Mouse (Mus musculus) common myeloid progenitor, adult 5-6 weeks (primary cell): Measurements from ENCODE around the gene Sf1. TPM values are rescaled to one million over a fixed set of nuclear protein-coding genes. Genes with fewer than 3 reads are reported as not detected.

Source experiments
- ATAC-seq: replicated peaks from 2 replicates; pipeline ENCODE4 v1.8.0; 2016; ENCODE audit warnings: low read depth, mild to moderate bottlenecking, moderate TSS enrichment, inconsistent platforms; ENCODE audit not compliant: poor library complexity, severe bottlenecking
- total RNA-seq: library from RNA; stranded (forward); fragments of 200-1000, 187-1606 nt; gene quantifications from 2 replicates; pipeline ENCODE4 v1.2.3, GENCODE M21; 2017

Sf1 gene
- total RNA-seq, 1 experiment from 2014 or later = 221 TPM

DNA sequence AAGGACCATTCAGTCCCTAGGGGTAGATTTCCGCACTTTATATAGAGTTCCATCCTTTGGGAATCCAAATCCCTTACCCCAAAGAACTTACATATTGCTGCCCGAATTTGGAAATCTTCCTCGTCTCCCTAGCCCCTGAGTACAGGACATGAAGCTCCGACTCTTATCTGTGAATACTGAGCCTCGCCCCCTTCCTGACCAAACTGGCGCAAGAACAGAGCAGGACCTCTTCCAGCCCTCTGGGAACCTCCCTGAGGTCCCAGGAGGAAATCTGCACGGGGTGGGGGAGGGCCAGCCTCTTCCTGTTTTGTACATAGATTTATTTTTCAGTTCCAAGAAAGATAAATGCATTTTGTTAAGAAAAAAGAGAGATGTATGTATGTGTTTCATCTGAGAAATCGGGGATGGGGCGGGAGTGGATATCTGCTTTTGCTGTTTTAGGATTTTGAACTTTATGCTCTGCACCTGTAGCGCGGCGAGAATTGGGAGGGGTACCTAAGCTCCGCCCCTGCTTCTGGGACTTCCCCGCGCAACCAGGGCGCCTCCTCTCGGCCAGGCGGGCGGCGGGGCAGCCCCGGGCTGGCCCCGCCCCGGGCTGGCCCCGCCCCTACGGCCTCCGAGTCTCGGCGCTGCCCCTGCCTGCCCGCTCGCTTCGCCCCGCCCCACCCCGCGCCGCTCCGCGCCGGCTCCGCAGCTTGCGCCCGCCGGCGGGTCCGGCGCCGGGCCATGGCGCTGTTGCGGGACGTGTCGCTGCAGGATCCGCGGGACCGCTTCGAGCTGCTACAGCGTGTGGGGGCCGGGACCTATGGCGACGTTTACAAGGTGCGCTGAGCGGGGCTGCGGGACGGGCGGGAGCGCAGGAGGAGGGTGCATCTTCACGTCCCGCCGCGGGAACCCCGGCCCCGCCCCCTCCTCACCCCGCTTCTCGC, 22.7 kb upstream of the Sf1 start, which contains the start of gene Map4k2:
Map4k2 (plus strand) TSS at position 612 of the 929 bp plus-strand sequence.
- ATAC-seq = peak; percentile 67

GRCm38 (mm10) chr19:6341453-6342077, 21.9 kb upstream of the Sf1 start:
- ATAC-seq = no peak

DNA sequence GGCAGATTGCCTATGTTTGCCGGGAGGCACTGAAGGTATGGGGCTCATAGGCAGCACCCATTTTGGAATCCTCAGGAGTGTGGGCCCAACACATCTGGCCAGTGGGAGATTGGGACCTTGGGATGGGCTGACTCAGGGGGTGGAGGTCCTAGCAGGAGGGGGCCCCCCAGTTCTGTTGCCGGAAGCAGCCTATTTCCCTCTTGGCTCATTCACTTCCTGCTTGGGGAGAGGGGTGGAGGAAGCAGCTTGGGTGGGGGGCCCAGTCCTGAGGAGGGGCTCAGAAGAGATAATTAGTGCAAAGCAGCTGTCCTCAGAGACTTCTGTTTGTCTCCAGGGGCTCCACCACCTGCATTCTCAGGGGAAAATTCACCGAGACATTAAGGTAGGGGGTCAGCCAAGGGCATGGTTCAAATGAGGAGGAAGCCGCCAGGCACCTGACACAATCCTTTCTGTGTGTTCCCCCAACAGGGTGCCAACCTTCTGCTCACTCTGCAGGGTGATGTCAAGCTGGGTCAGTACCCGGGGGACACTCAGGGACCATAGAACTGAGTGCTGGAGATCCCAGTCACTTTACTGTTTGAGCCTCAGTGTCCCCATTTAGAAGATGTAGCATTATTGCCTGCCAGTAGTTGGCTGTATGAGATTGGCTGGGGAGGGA, 21.1 kb upstream of the Sf1 start:
- ATAC-seq = no peak

- no peak for ATAC-seq
Observed at GRCm38 (mm10) chr19:6343066-6343925, 20.2 kb upstream of the Sf1 start.

- no peak for ATAC-seq
Observed at GRCm38 (mm10) chr19:6343996-6344395, 19.5 kb upstream of the Sf1 start.

DNA sequence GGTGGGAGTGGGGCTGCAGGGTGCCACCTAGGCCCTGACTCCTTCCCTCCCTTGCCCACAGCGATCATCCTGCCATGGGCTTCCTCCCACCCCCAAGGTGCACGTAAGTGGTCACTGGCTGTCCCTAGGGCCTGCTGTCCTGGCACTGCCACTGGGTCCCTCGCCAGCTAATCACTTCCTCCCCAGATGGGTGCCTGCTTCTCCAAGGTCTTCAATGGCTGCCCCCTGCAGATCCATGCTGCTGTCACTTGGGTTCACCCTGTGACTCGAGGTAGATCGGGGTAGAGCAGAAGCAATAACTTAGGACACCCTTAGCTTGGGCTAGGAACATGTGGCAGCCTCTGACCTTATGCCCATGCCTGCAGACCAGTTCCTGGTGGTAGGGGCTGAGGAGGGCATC, 17.5 kb upstream of the Sf1 start:
- ATAC-seq = no peak

DNA sequence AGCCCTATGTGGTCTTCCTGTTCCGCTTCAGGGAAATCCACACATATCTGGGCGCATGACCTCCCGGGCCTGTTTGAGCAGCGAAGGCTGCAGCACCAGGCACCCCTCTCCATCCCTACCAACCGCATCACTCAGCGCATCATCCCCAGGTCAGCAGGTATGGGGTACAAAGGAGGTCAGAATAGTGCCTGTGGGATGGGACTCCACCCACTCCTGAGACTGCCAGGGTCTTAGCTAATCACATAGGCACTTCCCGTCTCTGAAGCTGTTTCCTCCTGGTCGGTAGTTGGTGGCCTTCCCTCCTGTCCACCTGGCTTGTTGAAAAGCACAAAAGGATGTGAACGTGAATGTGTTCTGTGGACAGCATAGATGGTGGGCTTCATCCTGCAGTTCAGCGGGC, 16.8 kb upstream of the Sf1 start:
- no peak for ATAC-seq

GRCm38 (mm10) chr19:6347615-6348014, 15.9 kb upstream of the Sf1 start:
- ATAC-seq = no peak

DNA sequence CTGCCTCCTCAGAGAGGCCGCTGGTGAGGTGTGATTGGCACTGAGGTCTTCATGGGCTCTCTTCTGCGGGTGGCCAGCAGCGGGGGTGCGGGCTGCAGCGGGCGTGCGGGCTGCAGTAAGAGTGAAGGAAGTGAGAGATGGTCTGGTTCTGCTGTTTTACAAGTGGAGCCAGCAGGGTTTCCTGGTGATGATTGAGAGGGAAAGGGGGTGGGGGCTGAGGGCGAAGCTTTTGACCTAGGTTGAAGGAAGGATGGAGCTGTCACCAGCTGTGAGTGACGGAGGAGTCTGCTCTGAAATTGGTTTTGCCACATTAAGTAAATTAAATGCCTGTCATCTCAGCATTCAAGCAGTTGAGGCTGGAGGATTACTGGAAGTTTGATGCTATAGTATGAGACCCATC, 14.8 kb upstream of the Sf1 start:
- ATAC-seq = 0 out of 2 replicates have a peak, but pooled peaks have one; percentile 17

DNA sequence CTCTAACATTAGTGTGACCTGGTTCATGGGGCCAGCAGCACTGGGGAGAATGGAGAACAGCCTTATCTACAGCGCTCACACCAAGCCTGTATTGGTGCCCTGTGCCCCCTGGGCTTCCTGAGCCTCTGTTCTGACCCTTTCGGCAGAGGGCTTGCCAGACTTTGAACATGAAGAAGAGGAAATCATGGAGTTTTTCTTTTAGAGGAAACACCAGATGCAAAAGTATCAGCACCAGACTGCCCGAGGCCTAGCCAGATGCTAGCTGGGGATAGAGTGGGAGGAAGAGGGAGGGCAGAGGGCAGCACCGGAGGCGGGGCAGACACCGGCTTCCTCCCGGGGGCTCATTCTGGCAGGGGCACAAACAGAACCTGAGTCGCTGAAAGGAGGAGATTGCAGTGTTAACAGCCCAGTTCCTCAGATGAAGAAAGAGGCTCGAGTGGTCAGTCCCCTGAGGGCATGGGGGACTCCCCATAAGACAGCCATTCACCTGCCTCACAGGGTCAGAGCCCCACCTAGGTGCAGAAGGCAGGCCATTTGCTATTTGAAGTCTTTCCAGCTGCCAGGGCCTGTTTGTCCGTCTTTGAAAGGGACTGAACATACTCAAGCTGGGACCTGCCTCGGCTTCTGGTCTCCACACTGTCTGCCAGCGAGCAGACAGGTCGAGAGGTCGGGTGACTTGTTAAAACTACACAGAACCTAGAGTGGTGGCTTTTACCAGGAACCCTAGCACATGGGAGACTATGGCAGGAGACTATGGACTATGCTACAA, 14.1 kb upstream of the Sf1 start:
- ATAC-seq = peak; percentile 74

DNA sequence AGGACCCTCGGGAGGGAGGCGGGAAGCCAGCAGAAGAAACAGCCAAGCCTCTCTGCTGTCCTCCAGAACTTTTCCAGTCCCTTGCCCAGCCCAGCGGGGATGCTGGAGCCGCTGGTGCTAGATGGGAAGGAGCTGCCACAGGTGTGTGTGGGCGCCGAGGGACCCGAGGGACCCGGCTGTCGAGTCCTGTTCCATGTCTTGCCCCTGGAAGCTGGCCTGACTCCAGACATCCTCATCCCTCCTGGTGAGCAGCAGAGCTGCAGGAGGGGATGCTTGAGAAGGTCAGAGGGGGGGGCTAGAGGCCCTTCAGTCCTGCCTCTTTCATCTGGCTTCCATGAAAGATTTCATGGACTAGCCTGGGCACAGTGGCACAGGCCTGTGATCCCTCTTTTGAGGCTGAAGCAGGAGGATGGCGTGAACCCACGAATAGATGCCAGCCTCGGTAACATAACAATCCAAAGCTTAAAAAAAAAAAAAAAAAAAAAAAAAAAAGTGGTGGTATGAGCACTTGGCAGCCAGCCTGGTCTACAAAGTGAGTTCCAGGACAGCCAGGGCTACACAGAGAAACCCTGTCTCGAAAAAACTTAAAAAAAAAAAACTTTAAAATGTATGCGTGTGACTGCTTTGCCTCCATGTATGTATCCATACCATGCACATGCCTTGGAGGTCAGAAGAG, 11.9 kb upstream of the Sf1 start:
- ATAC-seq = no peak

DNA sequence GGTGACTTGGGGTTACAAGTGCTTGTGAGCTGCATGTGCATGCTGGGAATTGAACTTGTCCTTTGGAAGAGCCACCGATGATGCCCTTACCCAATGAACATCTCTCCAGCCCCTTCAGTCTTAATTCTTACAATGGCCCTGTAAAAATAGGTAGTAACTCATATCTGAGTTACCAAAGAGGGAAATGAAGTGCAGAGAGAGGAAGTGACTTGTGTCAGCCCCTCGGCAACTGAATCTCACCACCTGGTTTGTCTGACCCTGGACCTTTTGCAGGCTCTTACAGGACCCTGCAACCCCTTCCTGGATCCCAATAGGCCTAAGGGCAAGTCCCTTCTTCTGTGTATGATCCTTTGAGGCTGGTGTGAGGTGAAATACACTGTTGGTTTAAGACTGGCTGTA, 11.4 kb upstream of the Sf1 start:
- ATAC-seq = no peak

GRCm38 (mm10) chr19:6354030-6354429, 9.5 kb upstream of the Sf1 start:
- no peak for ATAC-seq

GRCm38 (mm10) chr19:6361291-6361690, 2.2 kb upstream of the Sf1 start:
- ATAC-seq = no peak

DNA sequence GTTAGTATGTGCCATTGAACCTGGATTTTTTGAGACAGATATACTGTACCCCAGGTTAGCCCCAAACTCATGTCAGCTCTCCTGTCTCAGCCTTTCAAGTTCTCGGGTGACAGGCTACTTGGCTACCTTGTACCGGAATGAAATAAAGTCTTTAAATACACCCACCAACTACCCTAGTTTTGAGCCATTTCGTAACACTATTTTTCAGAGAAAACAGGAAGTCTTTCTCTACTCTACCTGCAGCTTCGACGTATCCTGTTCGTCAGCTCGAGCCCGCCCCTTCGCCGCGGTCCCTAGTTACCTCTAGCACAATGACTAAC, 439 bp upstream of the Sf1 start:
- ATAC-seq = no peak

DNA sequence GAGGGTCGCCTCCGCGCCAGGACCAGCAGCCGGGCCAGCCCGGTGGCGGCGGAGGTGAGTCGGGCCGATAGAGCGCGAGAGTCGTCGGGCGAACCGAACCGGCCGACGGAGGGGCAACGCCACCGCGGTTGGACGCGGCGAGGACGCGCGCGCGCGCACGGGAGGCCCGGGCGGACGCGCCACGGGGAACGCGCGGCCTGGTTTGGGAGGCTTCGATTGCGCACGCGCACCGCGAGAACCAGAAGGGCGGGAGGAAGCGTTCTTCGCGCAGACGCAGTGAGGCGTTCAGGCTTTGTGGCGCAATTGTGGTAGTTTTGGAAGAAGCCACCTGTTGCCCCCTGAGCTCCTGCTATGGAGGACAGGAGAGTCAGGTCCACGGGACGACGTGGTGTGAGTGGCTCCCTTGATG, 831 bp downstream of the Sf1 start:
- ATAC-seq = no peak; the same call in 1 of the 2 replicates

- no peak for ATAC-seq
Observed at GRCm38 (mm10) chr19:6364842-6365241, 1.4 kb downstream of the Sf1 start.

GRCm38 (mm10) chr19:6370175-6370574, 6.7 kb downstream of the Sf1 start:
- ATAC-seq = peak; percentile 55

DNA sequence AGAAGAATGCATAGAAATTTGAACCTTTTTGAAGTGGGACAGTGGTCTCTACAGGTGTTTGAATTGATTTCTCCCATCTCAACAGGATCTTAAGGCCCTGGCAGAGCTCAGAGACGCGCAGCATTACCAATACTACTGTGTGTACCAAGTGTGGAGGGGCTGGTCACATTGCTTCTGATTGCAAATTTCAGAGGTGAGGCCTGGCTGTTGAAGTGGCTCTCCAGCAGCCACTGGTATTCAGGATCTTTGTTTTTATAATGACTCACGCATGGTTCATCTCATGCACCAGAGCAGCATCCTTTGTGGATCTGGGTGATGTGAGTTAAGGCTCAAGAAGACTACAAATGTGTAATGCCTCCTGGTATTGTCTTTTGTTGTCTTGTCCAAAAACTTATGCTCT, 8.9 kb downstream of the Sf1 start:
- no peak for ATAC-seq
